Mouse (Mus musculus) spleen, adult 18-20 months (tissue): ENCODE results near the gene Ifna5.
A peak's percentile ranks its signal among the peaks of the same experiment; 100 is the strongest.
"Not testable (repeated sequence)": the region's sequence is repeated elsewhere in the genome, so short reads cannot be mapped to it uniquely, and the experiment has no call there.

Experiments used
- DNase-seq, 2 experiments: peaks; one replicate each; pipeline ENCODE4 v3.0.0; 2022; ENCODE audit warnings: mixed read lengths in 2 of 2

Gene Ifna5

DNA sequence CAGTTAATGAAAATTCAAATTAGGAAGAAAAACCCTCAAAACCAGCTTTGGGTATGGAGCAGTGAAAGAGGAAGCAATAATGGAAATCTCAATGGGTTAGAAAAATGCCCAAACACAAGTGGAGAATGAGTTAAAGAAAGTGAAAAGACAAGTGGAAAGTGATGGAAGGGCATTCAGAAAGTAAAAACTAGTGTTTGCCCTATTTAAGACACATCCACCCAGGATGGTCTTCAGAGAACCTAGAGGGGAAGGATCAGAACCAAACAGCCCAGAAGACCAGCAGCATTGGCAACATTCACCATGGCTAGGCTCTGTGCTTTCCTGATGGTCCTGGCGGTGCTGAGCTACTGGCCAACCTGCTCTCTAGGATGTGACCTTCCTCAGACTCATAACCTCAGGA lies at the start of gene Ifna5:
Ifna5 (plus strand) TSS at position 301 of the 400 bp plus-strand sequence.
- not testable (repeated sequence) for DNase-seq

DNA sequence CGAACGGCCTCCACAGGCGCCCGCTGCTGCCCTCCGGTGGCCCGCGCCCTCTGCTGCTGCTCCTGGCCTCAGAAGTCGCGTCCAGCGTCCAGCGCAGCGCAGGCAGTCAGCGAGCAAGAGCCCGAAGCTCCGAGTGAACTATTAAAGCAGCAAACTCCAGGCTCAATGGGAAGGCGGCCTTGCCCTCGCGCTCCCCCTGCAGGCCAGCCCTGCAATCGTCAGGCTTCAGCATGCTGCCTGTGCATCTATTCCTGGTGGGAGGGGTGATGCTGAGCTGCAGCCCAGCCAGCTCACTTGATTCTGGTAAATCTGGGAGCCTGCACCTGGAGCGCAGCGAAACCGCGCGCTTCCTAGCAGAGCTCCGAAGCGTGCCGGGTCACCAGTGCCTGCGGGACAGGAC lies 46.9 kb upstream of the Ifna5 start, which contains the start of gene Gm13277:
Gm13277 (plus strand) TSS at position 231 of the 400 bp plus-strand sequence.
- DNase-seq = peak; percentile 57 to 58

DNA sequence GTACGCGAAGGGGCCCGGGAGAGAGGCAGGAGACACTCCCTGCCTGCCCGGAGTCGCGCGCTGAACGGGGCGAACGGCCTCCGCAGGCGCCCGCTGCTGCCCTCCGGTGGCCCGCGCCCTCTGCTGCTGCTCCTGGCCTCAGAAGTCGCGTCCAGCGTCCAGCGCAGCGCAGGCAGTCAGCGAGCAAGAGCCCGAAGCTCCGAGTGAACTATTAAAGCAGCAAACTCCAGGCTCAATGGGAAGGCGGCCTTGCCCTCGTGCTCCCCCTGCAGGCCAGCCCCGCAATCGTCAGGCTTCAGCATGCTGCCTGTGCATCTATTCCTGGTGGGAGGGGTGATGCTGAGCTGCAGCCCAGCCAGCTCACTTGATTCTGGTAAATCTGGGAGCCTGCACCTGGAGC lies 44.1 kb upstream of the Ifna5 start, which contains the start of gene Gm13278:
Gm13278 (plus strand) TSS at position 301 of the 400 bp plus-strand sequence.
- DNase-seq = not testable (repeated sequence)

GRCm38 (mm10) chr4:88793936-88794675 lies 41.2 kb upstream of the Ifna5 start, which contains the start of gene Gm13275:
Gm13275 (plus strand) TSS chr4:88794487.
- DNase-seq = peak; percentile 66 to 79

GRCm38 (mm10) chr4:88797097-88797496 lies 38.2 kb upstream of the Ifna5 start, which contains the start of gene Gm13279:
Gm13279 (plus strand) TSS chr4:88797397.
- not testable (repeated sequence) for DNase-seq

DNA sequence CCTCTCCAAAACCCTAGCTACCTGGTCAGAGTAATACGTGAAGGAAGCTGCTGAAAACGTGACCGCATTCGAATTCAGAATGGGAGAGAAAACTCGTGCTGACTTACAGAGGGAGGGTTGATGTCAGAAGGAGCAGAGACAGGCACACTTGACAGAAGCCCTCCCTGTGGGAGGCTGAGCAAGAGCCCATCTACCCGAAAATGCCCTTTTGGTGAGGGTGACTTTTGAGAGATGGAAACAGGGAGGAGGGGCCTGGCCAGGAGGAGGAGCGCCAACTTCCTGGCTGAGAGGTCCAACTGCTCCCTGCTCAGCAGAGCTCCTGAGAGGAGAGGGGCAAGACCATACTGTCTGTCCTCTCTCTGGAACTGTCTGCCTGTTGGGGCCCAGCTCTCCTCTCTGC lies 36.0 kb upstream of the Ifna5 start, which contains the start of gene Gm13285:
Gm13285 (plus strand) TSS at position 301 of the 400 bp plus-strand sequence.
- DNase-seq = not testable (repeated sequence)

DNA sequence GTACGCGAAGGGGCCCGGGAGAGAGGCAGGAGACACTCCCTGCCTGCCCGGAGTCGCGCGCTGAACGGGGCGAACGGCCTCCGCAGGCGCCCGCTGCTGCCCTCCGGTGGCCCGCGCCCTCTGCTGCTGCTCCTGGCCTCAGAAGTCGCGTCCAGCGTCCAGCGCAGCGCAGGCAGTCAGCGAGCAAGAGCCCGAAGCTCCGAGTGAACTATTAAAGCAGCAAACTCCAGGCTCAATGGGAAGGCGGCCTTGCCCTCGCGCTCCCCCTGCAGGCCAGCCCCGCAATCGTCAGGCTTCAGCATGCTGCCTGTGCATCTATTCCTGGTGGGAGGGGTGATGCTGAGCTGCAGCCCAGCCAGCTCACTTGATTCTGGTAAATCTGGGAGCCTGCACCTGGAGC lies 32.4 kb upstream of the Ifna5 start, which contains the start of gene Gm13287:
Gm13287 (plus strand) TSS at position 301 of the 400 bp plus-strand sequence.
- DNase-seq = not testable (repeated sequence)

GRCm38 (mm10) chr4:88805231-88805630 lies 30.1 kb upstream of the Ifna5 start, which contains the start of gene Gm13288:
Gm13288 (plus strand) TSS chr4:88805531.
- not testable (repeated sequence) for DNase-seq

GRCm38 (mm10) chr4:88805761-88806160 lies 29.6 kb upstream of the Ifna5 start:
- DNase-seq = peak in 1 of 2 experiments; percentile 16

DNA sequence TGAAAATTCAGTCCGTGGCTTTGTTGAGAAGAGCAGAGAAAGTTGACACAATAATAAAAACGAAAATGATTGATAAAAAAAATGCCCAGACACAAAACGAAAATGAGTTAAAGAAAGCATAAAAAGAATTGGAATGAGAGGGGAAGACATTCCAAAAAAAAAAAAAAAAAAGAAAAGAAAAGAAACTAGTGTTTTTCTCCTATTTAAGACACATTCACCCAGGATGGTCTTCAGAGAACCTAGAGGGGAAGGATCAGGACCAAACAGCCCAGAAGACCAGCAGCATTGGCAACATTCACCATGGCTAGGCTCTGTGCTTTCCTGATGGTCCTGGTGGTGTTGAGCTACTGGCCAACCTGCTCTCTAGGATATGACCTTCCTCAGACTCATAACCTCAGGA lies 19.4 kb upstream of the Ifna5 start, which contains the start of gene Ifna7:
Ifna7 (plus strand) TSS at position 301 of the 400 bp plus-strand sequence.
- no peak for DNase-seq

DNA sequence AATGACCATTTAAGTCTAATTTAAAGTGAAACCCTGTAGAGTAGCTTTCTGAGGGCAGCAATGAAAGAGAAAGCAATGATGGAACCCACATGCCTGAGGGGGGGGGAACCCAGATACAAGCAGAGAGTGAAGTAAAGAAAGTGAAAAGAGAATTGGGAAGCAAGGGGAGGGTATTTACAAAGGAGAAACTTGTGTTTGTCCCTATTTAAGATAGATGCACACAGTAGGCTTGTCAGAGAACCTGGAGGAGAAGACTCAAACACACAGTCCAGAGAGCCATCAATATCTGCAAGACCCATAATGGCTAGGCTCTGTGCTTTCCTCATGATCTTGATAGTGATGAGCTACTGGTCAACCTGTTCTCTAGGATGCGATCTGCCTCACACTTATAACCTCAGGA lies 15.7 kb upstream of the Ifna5 start, which contains the start of gene Ifna11:
Ifna11 (plus strand) TSS at position 301 of the 400 bp plus-strand sequence.
- no peak for DNase-seq

- DNase-seq = peak in 1 of 2 experiments; percentile 21
These were observed 12.3 kb upstream of the Ifna5 start for GRCm38 (mm10) chr4:88822995-88823394.

DNA sequence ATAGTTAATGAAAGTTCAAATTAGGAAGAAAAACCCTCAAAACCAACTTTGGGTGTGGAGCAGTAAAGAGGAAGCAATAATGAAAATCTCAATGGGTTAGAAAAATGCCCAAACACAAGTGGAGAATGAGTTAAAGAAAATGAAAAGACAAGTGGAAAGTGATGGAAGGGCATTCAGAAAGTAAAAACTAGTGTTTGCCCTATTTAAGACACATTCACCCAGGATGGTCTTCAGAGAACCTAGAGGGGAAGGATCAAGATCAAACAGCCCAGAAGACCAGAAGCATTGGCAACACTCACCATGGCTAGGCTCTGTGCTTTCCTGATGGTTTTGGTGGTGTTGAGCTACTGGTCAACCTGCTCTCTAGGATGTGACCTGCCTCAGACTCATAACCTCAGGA lies 8.2 kb upstream of the Ifna5 start, which contains the start of gene Ifna6:
Ifna6 (plus strand) TSS at position 301 of the 400 bp plus-strand sequence.
- DNase-seq = not testable (repeated sequence)

DNA sequence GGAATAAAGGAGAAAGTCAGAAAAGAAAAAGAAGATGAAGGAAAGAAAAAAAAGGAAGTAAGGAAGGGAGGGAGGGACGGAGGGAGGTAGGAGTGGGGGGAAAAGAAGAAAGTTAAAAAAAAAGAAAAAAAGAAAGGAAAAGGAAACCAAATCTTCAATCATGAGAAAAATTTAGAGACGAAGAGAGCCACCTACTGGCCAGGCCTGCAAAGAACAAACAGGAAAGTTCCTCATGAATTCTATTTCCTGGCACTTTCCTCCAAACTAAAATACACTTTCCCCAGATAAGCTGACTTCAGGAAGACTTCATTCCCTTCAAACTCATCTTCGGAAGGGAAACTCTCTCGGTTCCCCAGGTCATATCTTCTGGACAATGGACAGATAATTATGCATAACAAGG lies 4.8 kb upstream of the Ifna5 start:
- DNase-seq = peak in 1 of 2 experiments; percentile 41

GRCm38 (mm10) chr4:88838828-88839227 lies 3.5 kb downstream of the Ifna5 start:
- DNase-seq = peak in 1 of 2 experiments; percentile 22

GRCm38 (mm10) chr4:88840058-88840457 lies 4.7 kb downstream of the Ifna5 start:
- DNase-seq = no peak

DNA sequence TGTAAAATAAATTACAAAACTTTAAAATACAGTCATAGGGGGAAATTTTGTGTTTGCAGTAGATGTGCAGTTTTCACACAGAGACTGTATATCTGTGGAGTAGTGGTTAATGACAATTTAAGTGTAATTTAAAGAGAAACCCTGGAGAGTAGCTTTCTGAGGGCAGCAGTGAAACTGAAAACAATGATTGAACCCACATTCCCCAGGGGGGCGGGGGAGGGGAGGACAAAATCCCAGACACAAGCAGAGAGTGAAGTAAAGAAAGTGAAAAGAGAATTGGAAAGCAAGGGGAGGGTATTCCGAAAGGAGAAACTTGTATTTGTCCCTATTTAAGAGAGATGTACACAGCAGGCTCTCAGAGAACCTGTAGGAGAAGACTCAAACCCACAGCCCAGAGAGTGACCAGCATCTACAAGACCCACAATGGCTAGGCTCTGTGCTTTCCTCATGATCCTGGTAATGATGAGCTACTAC lies 6.2 kb downstream of the Ifna5 start, which contains the start of gene Ifna4:
Ifna4 (plus strand) TSS at position 424 of the 474 bp plus-strand sequence.
- no peak for DNase-seq

DNA sequence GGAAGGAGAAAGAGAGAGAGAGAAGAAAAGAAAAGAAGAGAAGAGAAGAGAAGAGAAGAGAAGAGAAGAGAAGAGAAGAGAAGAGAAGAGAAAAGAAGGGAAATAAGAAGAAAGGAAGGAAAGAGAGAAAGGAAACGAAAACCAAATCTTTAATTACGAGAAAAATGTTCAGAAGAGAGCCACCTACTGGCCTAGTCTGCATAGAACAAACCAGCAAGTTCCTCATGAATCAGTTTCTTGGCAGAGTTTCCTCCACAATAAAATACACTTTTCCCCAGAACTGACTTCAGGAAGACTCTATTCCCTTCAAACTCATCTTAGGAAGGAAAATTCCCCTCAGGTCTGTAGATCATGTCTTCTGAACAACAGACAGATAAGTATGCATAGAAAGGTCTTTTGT lies 10.0 kb downstream of the Ifna5 start:
- no peak for DNase-seq

DNA sequence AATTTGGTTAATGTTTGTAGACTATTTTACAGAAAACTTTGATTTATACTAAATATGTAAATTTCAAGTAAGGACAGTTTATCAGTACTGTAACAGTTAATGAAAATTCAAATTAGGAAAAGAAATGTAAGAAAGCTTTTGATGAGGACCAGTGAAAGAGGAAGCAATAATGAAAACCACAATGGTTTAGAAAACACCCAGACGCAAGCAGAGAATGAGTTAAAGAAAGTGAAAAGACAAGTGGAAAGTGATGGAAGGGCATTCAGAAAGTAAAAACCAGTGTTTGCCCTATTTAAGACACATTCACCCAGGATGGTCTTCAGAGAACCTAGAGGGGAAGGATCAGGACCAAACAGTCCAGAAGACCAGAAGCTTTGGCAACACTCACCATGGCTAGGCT lies 14.4 kb downstream of the Ifna5 start, which contains the start of gene Ifna1:
Ifna1 (plus strand) TSS at position 390 of the 400 bp plus-strand sequence.
- no peak for DNase-seq

DNA sequence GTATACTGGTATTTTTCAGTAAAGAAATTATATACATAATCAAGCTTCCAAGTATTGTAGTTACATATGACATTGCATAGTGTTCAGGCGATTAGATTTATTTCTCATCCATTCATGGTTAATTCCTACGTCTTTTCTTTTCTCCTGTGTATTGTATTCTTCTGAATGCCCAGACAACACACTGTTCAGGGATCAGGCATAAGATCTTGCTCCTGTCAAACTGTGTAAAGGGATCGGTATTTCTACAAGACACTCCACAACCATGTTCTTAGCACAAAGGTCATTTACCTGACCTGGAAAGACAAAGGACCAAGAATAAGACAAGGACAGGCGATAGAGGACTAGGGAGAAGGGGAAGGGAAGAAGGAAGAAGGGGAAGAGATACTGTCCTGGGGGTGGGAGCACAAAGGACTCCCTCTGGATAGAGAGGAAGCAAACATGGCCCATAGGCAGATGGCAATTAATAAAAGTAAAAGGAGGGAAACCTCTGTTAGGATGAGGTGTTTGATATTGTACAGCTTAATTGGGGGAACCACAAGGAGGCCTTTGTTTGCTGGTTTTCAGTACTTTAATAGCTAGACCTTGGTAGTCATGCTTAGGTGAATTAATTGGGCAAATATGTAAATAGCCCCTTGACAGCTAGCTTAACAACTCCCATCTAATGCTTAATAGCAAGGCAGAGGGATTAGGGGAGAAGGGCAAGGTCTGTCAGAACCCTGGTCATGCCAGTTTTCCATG lies 15.9 kb downstream of the Ifna5 start:
- DNase-seq = no peak

- no peak for DNase-seq
These were observed 23.9 kb downstream of the Ifna5 start for GRCm38 (mm10) chr4:88859214-88859613.

- DNase-seq = no peak
These were observed 28.0 kb downstream of the Ifna5 start for GRCm38 (mm10) chr4:88863309-88863708.
